Mouse (Mus musculus) B cell, adult 2 months (primary cell): ENCODE results near the gene Cap2.

Source experiments
- DNase-seq, 2 experiments: peaks; one replicate each; pipeline ENCODE4 v3.0.0; 2022

Gene Cap2

GRCm38 (mm10) chr13:46571961-46572647 is 70.5 kb downstream of the Cap2 start:
- no peak for DNase-seq

- DNase-seq, result no peak
These were observed 71.1 kb downstream of the Cap2 start for GRCm38 (mm10) chr13:46572648-46573163.

GRCm38 (mm10) chr13:46574201-46574600 is 72.6 kb downstream of the Cap2 start:
- no peak for DNase-seq

GRCm38 (mm10) chr13:46574707-46575106 is 73.1 kb downstream of the Cap2 start:
- DNase-seq, result no peak

DNA sequence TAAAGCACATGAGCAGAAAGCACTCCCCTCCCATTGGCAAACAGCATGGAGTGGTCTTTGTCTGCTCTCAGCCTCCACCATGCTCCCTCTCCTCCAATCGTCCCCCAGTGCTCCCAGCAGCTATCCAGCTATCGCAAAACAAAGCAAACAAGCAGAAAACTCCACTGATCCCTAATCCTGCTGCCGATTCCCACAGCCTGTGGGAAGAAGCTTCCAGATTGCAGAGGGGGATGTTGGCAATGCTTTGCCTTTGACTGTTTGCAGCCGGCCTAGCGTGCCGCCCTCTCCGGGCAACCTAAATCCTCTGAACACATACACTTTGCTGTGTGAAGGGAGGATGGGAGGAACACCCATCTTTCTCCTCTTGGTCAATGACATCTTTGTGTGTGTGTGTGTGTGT is 83.2 kb downstream of the Cap2 start:
- no peak for DNase-seq

DNA sequence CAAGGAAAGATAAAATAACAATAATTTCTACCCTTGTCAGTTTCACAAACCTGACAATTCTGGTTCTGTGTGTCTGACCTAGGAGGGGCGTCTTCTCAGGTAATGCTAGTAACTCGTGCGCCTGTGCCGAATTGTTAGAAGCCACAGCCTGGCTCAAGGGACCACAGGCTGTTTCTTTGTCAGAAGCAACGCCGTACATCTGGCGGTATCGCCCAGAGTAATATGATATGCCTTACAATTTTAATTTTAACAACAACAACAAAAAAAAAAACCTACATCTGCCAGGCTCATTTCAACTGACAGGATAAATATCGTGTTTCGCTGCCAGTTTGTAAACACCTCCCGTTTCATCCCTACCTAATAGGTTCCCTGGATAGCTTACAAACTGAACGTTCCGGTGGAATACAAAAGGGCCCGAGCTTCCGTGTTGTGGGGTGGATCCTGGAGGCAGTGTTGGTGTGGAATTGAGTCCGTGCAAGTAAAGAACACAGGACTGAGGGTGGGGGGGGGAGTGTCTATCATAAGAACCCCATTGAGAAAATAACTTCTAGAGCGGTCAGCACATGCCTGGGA is 86.2 kb downstream of the Cap2 start:
- no peak for DNase-seq

GRCm38 (mm10) chr13:46588606-46589005 is 87.0 kb downstream of the Cap2 start:
- DNase-seq, result no peak

GRCm38 (mm10) chr13:46590885-46591284 is 89.2 kb downstream of the Cap2 start:
- DNase-seq, result no peak

DNA sequence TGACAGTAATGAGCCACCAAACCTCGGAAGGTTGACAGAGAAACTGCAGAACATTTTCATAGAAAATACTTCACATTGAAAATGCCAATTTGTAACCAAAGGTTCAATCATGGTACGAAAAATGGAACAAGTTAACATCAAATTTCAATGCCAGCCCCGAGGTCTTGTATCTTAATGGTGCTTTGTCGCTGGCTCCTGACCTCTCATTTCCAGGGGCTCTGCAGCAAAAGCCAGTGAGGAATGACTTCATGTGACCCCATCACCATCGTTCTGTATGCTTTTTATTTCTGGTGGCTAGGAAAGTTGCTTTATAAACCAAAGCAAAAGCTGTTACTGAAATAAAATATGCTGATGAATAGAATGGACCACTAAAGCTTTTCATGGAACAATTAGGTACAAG is 99.0 kb downstream of the Cap2 start:
- no peak for DNase-seq

DNA sequence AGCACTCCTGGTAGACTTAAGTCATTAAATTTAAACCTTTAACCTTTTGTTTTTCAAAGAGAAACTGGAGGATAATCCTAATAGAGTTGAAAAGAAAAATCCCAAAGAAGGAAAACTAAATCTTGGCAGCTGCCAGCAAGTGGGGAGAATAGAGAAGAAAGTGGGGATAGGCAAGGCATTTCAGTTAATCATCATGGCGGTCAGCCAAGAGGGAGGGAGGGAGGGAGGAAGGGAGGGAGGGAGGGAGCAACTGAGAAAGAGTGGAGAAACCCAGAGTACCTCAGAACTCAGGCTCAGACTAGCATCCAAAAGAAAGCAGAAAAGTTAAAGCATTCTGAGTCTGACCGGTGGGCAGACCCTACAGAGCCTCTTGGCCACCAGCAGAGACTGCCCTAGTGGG is 99.7 kb downstream of the Cap2 start:
- DNase-seq, result no peak

DNA sequence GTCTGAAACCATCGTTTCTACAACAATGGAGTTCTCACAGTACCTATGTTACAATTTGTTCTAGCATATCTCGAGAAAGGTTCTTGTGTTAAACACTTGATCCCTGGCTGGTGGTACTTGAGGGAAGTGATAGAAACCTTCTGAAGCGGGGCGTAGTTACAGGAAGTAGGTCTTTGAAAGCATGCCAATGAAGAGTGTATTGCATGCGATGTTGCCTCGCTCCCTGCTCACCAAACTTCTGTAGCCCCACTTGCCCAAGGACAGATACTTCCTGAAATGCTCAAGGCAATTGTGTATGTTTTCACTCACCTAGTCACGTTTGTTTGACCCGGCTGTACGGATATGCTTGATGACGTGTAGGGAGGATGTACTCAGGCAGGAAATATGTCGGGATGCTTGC is 101.0 kb downstream of the Cap2 start:
- peak; percentile 10 to 23 for DNase-seq

- no peak for DNase-seq
These were observed 109.4 kb downstream of the Cap2 start for GRCm38 (mm10) chr13:46611033-46611432.

- DNase-seq, result no peak
These were observed 112.1 kb downstream of the Cap2 start for GRCm38 (mm10) chr13:46613694-46614272.

DNA sequence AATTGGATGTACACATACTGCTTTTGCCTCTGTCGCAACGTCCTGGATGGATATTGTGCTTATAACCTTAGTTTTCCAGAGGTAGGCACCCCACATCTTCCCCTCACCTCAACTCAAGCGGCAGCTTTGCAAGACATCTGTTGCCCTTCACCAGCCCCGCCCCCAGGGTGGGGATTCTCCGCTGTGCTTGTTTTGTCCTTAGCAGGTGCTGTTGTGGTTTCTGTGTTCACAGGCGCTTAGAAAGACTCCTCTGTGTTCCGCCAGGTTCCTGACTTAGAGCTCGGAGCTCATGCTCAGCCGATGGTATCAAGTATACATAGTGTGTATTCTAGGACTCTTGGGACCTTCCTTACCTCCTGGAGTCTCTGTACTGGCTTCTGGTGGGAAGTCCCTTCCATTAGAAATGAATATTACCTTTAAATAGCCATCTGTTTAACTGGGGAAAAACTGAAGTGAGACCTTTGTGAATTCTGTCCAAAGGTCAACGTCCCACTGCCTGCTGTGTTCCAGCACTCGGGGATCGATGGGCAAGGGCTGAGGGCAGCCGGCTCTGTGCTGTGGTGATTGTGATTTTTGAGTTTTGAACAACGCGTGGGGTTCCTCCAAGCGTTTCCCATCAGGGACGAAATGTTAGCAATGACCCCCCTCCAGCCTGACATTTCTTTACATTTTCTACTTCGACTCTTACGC is 115.2 kb downstream of the Cap2 start:
- DNase-seq, result peak; percentile 76 to 81

GRCm38 (mm10) chr13:46619633-46620032 is 118.0 kb downstream of the Cap2 start:
- DNase-seq, result peak; percentile 57

- no peak for DNase-seq
These were observed 119.5 kb downstream of the Cap2 start for GRCm38 (mm10) chr13:46620964-46621757.

DNA sequence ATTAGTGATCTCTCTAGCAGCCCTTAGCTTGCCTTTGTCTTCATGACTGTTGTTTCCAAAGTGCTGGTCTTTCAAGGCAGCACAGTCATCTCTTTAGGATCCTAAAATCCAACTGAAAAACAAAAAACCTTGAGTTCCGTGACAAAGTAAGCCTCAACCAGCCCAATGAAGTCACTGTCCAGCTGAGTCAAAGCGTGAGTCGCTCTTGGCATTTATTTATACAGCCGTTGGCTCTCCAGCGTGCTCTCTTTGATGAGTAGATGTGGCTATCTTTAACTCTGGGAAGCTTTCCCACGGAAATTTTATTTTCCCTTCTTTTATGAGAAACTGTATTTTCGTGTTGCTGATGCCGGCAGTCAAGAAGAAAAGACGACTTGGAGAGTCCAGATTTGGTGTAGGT is 125.0 kb downstream of the Cap2 start:
- DNase-seq, result no peak

DNA sequence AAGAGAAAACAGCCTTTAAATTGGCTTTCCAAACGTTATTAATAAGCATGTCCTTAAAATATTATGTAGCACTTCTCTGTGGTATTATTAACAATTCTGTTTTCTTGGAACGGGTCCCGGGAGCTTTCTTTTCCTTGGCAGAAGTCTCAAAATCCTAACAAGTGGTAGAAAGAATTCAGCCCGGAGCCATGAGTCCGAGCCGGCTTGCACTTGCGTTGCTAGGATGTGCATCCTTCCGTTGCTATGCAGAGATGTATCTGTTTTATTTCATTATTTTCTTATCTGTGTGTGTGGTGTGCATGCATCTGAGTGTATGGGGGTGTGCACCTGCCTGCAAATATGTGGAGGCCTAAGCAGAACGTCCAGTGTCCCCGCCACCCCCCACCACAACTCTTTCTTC is 126.2 kb downstream of the Cap2 start:
- no peak for DNase-seq

DNA sequence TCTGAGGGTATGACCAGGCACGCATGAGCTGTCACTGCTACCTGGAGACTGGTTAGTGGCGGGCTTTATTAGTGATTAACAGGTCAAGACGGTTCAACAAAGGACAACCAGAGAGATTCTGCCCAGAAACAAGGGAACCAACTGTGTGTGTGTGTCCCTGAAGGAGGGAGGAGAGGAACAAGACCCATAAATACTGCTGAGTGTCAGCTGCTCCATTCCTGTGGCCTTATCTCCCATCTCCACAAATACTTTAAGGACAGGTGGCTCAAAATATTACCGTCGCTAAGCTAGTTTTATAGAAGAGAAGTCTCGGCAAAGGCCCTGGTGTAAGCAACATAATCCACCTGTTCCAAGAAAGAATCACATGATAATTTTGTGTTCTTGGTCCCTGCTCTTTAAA is 127.7 kb downstream of the Cap2 start:
- DNase-seq, result no peak

- no peak for DNase-seq
These were observed 131.1 kb downstream of the Cap2 start for GRCm38 (mm10) chr13:46632796-46633195.

DNA sequence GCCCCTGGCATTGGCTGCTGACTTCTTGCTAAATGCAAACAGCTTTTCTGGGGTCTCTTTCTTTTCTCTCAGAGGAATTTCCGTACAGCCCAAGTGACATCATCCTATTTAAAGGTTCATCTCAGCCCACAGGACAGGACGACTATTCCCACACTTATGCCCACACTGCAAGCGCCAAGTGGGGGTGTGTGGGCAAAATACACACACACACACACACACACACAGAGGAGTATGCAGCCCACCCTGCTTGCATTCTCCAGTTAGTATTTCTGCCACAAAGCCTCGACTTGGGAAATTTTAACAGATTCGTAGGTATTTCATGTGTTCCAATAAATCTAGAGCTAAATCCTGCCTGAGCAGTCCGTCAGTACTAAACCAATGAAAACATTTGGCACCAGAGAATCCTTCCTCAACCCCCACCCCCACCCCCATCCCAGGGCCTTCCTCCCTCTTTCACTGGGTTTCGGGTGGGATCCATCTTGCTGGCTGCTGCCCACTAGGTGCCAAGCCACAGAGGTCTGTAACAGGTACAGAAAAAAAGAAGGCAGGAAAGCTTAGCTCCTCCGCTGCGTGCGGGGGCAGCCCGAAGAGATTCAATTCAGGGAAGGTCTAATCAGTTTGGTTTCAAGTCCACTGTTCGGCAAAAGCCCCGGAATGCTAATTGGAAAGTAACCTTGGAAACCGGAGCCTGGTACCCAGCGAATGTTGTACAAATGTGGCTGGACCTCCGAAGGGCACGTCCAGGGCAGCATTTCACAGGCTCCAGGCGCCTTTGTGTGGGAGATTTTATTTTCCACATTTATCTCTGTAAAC is 131.9 kb downstream of the Cap2 start:
- DNase-seq, result no peak

- DNase-seq, result peak; percentile 42 to 56
These were observed 132.5 kb downstream of the Cap2 start for GRCm38 (mm10) chr13:46634133-46634488.
